Mouse (Mus musculus): ENCODE measurements around the gene Wwp2. TPM values are rescaled to one million over a fixed set of nuclear protein-coding genes. Genes with fewer than 3 reads are reported as not detected.

The Wwp2 gene
- polyA plus RNA-seq, 1 experiment from 2014 or later, result 35.2 TPM

- no peak overlapping the region; the same call in 1 of the 2 replicates for H3K27ac ChIP-seq (ENCODE audit: low read depth, low read length)
- peak overlapping the region; percentile 22; the same call in 1 of the 2 replicates for H3K4me2 ChIP-seq
- no peak overlapping the region for H3K9ac ChIP-seq (ENCODE audit: low read depth, low read length)
- H3K4me3 ChIP-seq (ENCODE audit: low read depth, low read length), result no peak overlapping the region; the same call in 1 of the 2 replicates
- no peaks in the 10 kb centered on the region for H3K27me3 ChIP-seq (ENCODE audit: control insufficient read depth, insufficient read depth, low read length)
- ATAC-seq (replicated peaks; ENCODE audit: insufficient number of reproducible peaks, low FRiP score, low TSS enrichment), result no peak
- H3K36me3 ChIP-seq (ENCODE audit: control insufficient read depth, insufficient read depth, low read length), result no peaks in the 10 kb centered on the region
- no peaks in the 10 kb centered on the region for H3K9me3 ChIP-seq (replicated peaks; ENCODE audit: control insufficient read depth, low read length)
- H3K4me1 ChIP-seq (ENCODE audit: control insufficient read depth, insufficient read depth, low read length), result peaks cover 18% of the 10 kb centered on the region
- WGBS (ENCODE audit: insufficient replicate concordance), result 78% methylated on average over 8 of the region's 8 CpGs
Observed at GRCm38 (mm10) chr8:107546817-107547216, 110.7 kb downstream of the Wwp2 start.

DNA sequence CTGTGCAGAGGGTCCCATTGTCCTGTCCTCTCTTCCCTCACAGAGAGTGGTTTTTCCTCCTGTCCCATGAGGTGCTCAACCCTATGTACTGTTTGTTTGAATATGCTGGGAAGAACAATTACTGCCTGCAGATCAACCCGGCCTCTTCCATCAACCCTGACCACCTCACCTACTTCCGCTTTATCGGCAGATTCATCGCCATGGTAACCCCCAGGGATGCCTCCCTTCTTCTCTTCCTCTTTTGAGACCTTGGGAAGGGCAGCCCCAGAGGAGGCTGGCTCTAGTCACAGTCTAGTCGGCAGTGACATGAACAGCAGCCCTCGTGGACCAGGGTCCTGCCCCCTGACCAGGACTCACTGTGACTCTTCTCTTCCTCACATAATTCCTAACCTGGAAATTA lies 116.1 kb downstream of the Wwp2 start:
- Histone ChIP-seq H3K36me3 (ENCODE audit: control insufficient read depth, insufficient read depth, low read length) (0 out of 2 replicates have a peak, but pooled peaks cover 3% of the 10 kb centered on the region), H3K9me3 (replicated peaks; ENCODE audit: control insufficient read depth, low read length) (no peaks in the 10 kb centered on the region), H3K27me3 (ENCODE audit: control insufficient read depth, insufficient read depth, low read length) (no peaks in the 10 kb centered on the region), H3K4me1 (ENCODE audit: control insufficient read depth, insufficient read depth, low read length) (peaks cover 10% of the 10 kb centered on the region; the same call in 1 of the 2 replicates), H3K9ac (ENCODE audit: low read depth, low read length) (no peak overlapping the region), H3K4me3 (ENCODE audit: low read depth, low read length) (no peak overlapping the region), H3K4me2 (no peak overlapping the region), H3K27ac (ENCODE audit: low read depth, low read length) (no peak overlapping the region)
- no peak for ATAC-seq (replicated peaks; ENCODE audit: insufficient number of reproducible peaks, low FRiP score, low TSS enrichment)
- 70% methylated on average over 6 of the region's 6 CpGs for WGBS (ENCODE audit: insufficient replicate concordance)

DNA sequence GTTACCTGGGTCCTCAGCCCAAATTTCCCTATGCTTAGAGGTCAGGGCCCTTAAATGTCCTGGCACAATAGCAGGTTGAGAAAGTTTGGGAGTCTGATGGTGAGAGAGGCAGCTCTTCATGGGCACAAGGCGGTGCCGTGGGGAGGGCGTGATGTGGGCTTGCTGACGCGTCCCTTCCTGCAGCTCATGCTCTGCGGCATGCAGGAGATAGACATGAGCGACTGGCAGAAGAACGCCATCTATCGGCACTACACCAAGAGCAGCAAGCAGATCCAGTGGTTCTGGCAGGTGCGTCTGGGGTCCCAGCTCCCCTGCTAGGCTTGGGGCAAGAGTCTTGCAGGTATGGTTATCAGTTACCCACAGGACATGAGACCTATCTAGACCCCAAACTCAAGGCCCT lies 119.1 kb downstream of the Wwp2 start:
- no peaks in the 10 kb centered on the region for H3K9me3 ChIP-seq (replicated peaks; ENCODE audit: control insufficient read depth, low read length)
- H3K27me3 ChIP-seq (ENCODE audit: control insufficient read depth, insufficient read depth, low read length), result no peaks in the 10 kb centered on the region
- H3K4me1 ChIP-seq (ENCODE audit: control insufficient read depth, insufficient read depth, low read length), result peaks cover 10% of the 10 kb centered on the region; the same call in 1 of the 2 replicates
- H3K36me3 ChIP-seq (ENCODE audit: control insufficient read depth, insufficient read depth, low read length), result 0 out of 2 replicates have a peak, but pooled peaks cover 3% of the 10 kb centered on the region
- H3K4me2 ChIP-seq, result no peak overlapping the region
- no peak overlapping the region for H3K4me3 ChIP-seq (ENCODE audit: low read depth, low read length)
- no peak for ATAC-seq (replicated peaks; ENCODE audit: insufficient number of reproducible peaks, low FRiP score, low TSS enrichment)
- no peak overlapping the region for H3K27ac ChIP-seq (ENCODE audit: low read depth, low read length)
- WGBS (ENCODE audit: insufficient replicate concordance), result 81% methylated on average over 10 of the region's 10 CpGs
- H3K9ac ChIP-seq (ENCODE audit: low read depth, low read length), result no peak overlapping the region

GRCm38 (mm10) chr8:107556511-107556936 lies 120.4 kb downstream of the Wwp2 start:
- H3K27me3 ChIP-seq (ENCODE audit: control insufficient read depth, insufficient read depth, low read length), result no peaks in the 10 kb centered on the region
- H3K9me3 ChIP-seq (replicated peaks; ENCODE audit: control insufficient read depth, low read length), result no peaks in the 10 kb centered on the region
- no peak overlapping the region for H3K4me2 ChIP-seq
- H3K4me1 ChIP-seq (ENCODE audit: control insufficient read depth, insufficient read depth, low read length), result peaks cover 16% of the 10 kb centered on the region
- no peak for ATAC-seq (replicated peaks; ENCODE audit: insufficient number of reproducible peaks, low FRiP score, low TSS enrichment)
- no peak overlapping the region for H3K9ac ChIP-seq (ENCODE audit: low read depth, low read length)
- WGBS (ENCODE audit: insufficient replicate concordance), result 46% methylated on average over 12 of the region's 12 CpGs
- peak overlapping the region; percentile 29; the same call in 1 of the 2 replicates for H3K27ac ChIP-seq (ENCODE audit: low read depth, low read length)
- no peak overlapping the region for H3K4me3 ChIP-seq (ENCODE audit: low read depth, low read length)
- H3K36me3 ChIP-seq (ENCODE audit: control insufficient read depth, insufficient read depth, low read length), result 0 out of 2 replicates have a peak, but pooled peaks cover 3% of the 10 kb centered on the region

DNA sequence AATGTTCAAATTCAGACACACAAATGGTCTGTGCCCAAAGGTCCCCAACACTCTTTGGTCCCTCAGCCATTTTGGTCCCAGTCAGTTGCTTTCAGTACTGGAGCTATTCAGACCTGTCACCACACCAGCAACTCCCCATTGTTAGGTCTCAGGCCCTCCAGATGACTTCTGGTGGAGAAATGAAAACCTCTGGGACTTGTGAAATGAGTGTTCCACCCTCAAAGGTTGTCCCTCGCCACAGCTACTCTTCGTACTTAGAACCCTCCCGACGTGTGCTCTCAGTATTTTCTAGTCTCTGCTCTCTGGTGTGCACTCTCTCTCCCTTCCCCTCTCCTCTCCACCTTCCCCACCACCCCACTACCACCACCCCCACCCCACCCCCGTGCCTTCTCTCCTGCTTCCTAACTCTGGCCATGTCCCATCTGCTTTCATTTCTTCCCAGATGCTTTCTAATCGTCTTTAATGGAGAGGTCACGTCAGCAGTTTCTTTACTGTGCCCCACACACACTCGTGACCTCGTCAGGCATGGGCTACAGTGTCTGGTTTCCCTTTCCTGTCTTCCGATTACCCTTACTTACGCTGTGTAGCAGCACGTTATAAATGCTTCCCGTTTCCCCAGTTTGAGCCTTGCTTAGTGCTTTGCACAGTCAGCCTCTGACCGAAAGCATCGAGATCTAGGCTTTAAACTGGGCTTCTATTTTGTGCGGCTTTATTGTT lies 124.8 kb downstream of the Wwp2 start:
- no peaks in the 10 kb centered on the region for H3K9me3 ChIP-seq (replicated peaks; ENCODE audit: control insufficient read depth, low read length)
- H3K4me2 ChIP-seq, result no peak overlapping the region
- WGBS (ENCODE audit: insufficient replicate concordance), result 48% methylated on average over 16 of the region's 16 CpGs
- peaks cover 16% of the 10 kb centered on the region for H3K4me1 ChIP-seq (ENCODE audit: control insufficient read depth, insufficient read depth, low read length)
- ATAC-seq (replicated peaks; ENCODE audit: insufficient number of reproducible peaks, low FRiP score, low TSS enrichment), result no peak
- H3K36me3 ChIP-seq (ENCODE audit: control insufficient read depth, insufficient read depth, low read length), result 0 out of 2 replicates have a peak, but pooled peaks cover 3% of the 10 kb centered on the region
- H3K4me3 ChIP-seq (ENCODE audit: low read depth, low read length), result no peak overlapping the region
- no peak overlapping the region for H3K27ac ChIP-seq (ENCODE audit: low read depth, low read length)
- H3K9ac ChIP-seq (ENCODE audit: low read depth, low read length), result no peak overlapping the region
- H3K27me3 ChIP-seq (ENCODE audit: control insufficient read depth, insufficient read depth, low read length), result no peaks in the 10 kb centered on the region

DNA sequence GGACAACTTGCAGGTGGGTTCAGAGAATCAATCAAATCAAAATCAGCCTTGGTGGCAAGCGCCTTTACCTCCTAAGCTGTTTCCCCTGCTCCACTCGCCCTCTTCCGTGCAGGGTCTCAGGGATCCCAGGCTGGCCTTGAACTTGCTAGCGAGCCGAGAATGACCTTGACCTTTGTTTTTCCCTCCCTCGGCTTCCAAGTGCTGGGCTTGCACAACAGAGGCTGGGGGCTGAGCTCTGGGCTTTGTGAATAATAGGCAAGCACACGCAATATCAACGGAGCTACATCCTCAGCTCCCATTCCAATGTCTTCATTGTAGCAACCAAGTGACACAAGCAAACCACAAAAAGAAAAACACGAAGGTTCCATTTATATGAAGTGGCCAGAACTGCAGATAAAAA lies 126.0 kb downstream of the Wwp2 start:
- no peak overlapping the region for H3K4me2 ChIP-seq
- H3K9ac ChIP-seq (ENCODE audit: low read depth, low read length), result no peak overlapping the region
- H3K4me1 ChIP-seq (ENCODE audit: control insufficient read depth, insufficient read depth, low read length), result peaks cover 6% of the 10 kb centered on the region; the same call in 1 of the 2 replicates
- ATAC-seq (replicated peaks; ENCODE audit: insufficient number of reproducible peaks, low FRiP score, low TSS enrichment), result no peak
- no peaks in the 10 kb centered on the region for H3K36me3 ChIP-seq (ENCODE audit: control insufficient read depth, insufficient read depth, low read length)
- H3K27ac ChIP-seq (ENCODE audit: low read depth, low read length), result no peak overlapping the region
- WGBS (ENCODE audit: insufficient replicate concordance), result 71% methylated on average over 9 of the region's 9 CpGs
- no peaks in the 10 kb centered on the region for H3K9me3 ChIP-seq (replicated peaks; ENCODE audit: control insufficient read depth, low read length)
- H3K4me3 ChIP-seq (ENCODE audit: low read depth, low read length), result no peak overlapping the region
- no peaks in the 10 kb centered on the region for H3K27me3 ChIP-seq (ENCODE audit: control insufficient read depth, insufficient read depth, low read length)

GRCm38 (mm10) chr8:107571046-107571445 lies 134.9 kb downstream of the Wwp2 start:
- Histone ChIP-seq H3K27ac (ENCODE audit: low read depth, low read length) (no peak overlapping the region), H3K4me1 (ENCODE audit: control insufficient read depth, insufficient read depth, low read length) (no peaks in the 10 kb centered on the region), H3K4me2 (no peak overlapping the region), H3K36me3 (ENCODE audit: control insufficient read depth, insufficient read depth, low read length) (no peaks in the 10 kb centered on the region), H3K9ac (ENCODE audit: low read depth, low read length) (no peak overlapping the region), H3K9me3 (replicated peaks; ENCODE audit: control insufficient read depth, low read length) (no peaks in the 10 kb centered on the region), H3K27me3 (ENCODE audit: control insufficient read depth, insufficient read depth, low read length) (no peaks in the 10 kb centered on the region), H3K4me3 (ENCODE audit: low read depth, low read length) (no peak overlapping the region)
- 70% methylated on average over 2 of the region's 2 CpGs for WGBS (ENCODE audit: insufficient replicate concordance)
- no peak for ATAC-seq (replicated peaks; ENCODE audit: insufficient number of reproducible peaks, low FRiP score, low TSS enrichment)

- H3K4me2 ChIP-seq, result no peak overlapping the region
- H3K27me3 ChIP-seq (ENCODE audit: control insufficient read depth, insufficient read depth, low read length), result no peaks in the 10 kb centered on the region
- 76% methylated on average over 7 of the region's 7 CpGs for WGBS (ENCODE audit: insufficient replicate concordance)
- H3K27ac ChIP-seq (ENCODE audit: low read depth, low read length), result no peak overlapping the region
- no peak overlapping the region for H3K9ac ChIP-seq (ENCODE audit: low read depth, low read length)
- H3K4me1 ChIP-seq (ENCODE audit: control insufficient read depth, insufficient read depth, low read length), result no peaks in the 10 kb centered on the region
- H3K36me3 ChIP-seq (ENCODE audit: control insufficient read depth, insufficient read depth, low read length), result no peaks in the 10 kb centered on the region
- no peaks in the 10 kb centered on the region for H3K9me3 ChIP-seq (replicated peaks; ENCODE audit: control insufficient read depth, low read length)
- H3K4me3 ChIP-seq (ENCODE audit: low read depth, low read length), result no peak overlapping the region
- no peak for ATAC-seq (replicated peaks; ENCODE audit: insufficient number of reproducible peaks, low FRiP score, low TSS enrichment)
Observed at GRCm38 (mm10) chr8:107571486-107572135, 135.4 kb downstream of the Wwp2 start.

All from heart, embryonic 11.5 days (tissue).